Mouse (Mus musculus): ENCODE measurements around the gene Ninl.

Ninl gene

DNA sequence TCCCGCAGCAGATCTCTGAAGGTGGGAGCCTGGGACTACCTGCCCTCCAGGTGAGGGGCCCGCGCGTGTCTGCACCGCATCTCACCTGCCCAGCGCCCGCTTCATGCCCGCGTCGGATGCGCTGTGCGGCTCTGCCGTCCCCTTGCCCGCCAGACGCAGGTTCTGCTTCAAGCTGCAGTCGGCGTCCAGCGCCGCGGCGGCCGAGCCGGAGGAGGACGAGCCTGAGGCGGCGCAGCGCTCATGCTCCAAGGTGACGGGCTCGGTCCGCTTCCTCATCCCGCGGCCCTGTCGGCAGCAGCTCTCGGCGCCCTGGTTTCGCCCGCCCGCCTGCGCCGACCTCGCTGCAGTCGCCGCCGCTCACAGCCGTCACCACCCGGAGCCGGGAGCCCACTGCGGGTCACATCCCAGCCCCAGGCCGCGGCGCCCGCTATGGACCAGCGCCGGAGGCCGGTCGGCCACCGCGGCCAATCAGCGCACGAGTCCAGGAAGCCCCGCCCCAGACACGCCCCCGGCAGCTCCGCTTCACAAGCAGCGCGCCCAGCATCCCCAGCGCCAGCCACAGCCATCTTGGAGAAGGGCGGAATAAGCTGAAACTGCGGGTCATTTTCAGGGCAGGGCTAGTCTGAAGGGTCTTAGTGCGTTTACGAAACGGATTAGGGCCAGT lies 134.8 kb downstream of the Ninl start, which contains the start of gene Abhd12:
TSS of gene Abhd12 (minus strand) at position 470 of the 664 bp plus-strand sequence.
- peak; percentile 93 for DNase-seq (ENCODE audit: low read depth)

DNA sequence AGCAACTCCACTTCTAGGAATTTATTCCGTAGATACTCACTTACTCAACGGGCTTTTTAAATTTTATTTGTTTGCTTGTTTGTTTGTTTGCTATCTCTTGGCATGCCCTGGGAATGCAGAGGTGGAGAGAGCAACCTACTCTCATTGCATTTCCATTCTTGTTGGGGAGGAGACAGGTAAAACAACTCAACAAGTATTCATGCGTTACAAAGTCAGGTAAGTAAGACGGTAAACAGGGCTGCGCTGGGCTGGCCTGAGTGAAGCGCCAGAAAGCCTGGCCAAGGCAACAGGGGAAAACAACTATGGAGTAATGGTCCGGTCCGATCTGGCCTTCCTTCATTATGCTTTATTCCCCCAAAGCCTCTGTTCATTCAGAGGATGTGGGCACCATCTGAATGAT lies 136.8 kb downstream of the Ninl start:
- no peak for DNase-seq (ENCODE audit: low read depth)

GRCm38 (mm10) chr2:150900341-150900740 lies 138.8 kb downstream of the Ninl start:
- no peak for DNase-seq (ENCODE audit: low read depth)

DNA sequence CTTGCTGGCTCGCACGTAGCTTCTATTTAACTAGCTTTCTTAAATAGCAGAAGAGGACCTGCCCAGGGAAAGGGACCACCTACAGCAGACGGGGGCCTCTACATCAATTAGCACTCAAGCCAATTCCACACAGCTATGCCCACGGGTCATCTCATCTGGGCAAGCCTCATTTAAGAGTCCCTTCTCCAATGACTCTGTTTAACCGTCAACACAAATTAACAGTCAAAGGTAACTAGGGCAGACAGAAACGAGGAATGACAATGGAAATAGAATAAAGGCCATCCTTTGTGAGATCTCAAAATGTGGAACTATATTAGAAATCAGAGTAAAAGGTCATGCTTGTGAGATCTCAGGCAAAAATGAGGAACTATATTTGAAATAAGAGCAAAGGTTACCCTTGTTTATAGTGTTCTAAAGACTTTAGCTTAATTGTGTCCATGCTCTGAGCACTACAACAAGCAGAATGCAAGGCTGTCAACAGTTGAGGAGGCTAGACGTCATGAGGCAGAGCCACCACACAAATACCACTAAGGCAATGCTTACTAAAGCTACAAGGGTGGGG lies 143.4 kb downstream of the Ninl start:
- no peak for DNase-seq (ENCODE audit: low read depth)

- DNase-seq (ENCODE audit: low read depth): no peak
These were observed 144.4 kb downstream of the Ninl start for GRCm38 (mm10) chr2:150894617-150895267.

DNA sequence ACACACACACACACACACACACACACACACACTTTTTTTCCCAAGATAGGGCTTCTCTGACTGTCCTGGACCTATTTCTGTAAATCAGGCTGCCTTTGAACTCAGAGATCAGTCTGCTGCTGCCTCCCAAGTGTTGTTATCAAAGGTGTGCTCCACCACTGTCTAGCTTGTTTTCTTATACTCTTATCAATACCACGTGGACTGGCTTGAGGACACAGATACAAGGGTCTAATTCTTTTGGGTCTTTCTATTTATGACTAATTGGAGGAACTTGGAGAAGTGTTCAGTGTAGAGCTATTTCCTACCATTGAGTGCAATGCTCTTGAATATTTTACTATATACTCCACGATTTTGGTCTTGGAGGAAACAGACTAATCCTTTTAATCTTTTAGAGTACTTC lies 151.8 kb downstream of the Ninl start:
- no peak for DNase-seq (ENCODE audit: low read depth)

DNA sequence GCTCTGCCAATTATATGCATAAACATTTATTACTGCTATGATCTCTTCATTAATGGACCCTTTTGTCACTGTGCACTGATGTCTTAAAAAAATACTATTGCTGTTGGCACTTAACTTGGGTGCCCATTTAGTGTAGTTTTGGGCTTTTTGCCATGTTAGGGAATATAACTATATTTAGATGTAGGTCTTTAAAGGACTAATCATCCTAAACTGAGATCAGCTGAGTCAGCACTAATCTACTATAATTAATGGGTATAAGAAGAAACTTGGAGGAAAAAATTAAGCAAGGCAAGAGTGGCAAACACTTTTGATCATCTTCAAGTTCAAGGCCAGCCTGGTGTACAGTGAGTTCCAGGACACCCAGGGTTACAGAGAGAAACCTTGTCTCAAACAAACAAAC lies 152.9 kb downstream of the Ninl start:
- DNase-seq (ENCODE audit: low read depth): no peak

GRCm38 (mm10) chr2:150885814-150886213 lies 153.4 kb downstream of the Ninl start:
- no peak for DNase-seq (ENCODE audit: low read depth)

- DNase-seq (ENCODE audit: low read depth): no peak
These were observed 154.4 kb downstream of the Ninl start for GRCm38 (mm10) chr2:150884779-150885110.

Measured in c-Kit-positive CD71-positive TER-119-negative erythroid progenitor cells, embryonic 14.5 days (primary cell).